Mouse (Mus musculus) MEL (cell line): ENCODE data around the gene Clmp. TPM values are rescaled to one million over a fixed set of nuclear protein-coding genes. Genes with fewer than 3 reads are reported as not detected.

Source experiments
- DNase-seq: peaks from one replicate; pipeline ENCODE4 v3.0.0; 2011; ENCODE audit warnings: low read depth, low spot score
- H3K27ac ChIP-seq: 2 replicates; pipeline ENCODE4 v1.5.1; 2012; ENCODE audit warnings: low read depth, mild to moderate bottlenecking, control low read depth, low read length, moderate library complexity; ENCODE audit not compliant: control insufficient read depth
- H3K27me3 ChIP-seq, 2 experiments: fragments of 150-350 bp in 1 of 2; sonication (generic) in 1 of 2; 2 replicates each; pipeline ENCODE4 v1.6.1; 2012; ENCODE audit warnings: low read length in 2 of 2, mild to moderate bottlenecking in 2 of 2, improper control_type of control experiment in 1 of 2, moderate library complexity in 1 of 2; ENCODE audit not compliant: insufficient read depth in 2 of 2, control insufficient read depth in 1 of 2
- H3K36me3 ChIP-seq, 2 experiments: 2 replicates each; pipeline ENCODE4 v1.6.1; 2012 to 2014; ENCODE audit warnings: low read length in 2 of 2, improper control_type of control experiment in 1 of 2, inconsistent platforms in 1 of 2, mild to moderate bottlenecking in 1 of 2; ENCODE audit not compliant: insufficient read depth in 2 of 2, control insufficient read depth in 1 of 2
- H3K4me1 ChIP-seq, 2 experiments: fragments of 150-350 bp in 1 of 2; sonication (generic) in 1 of 2; 2 replicates each; pipeline ENCODE4 v1.6.1; 2012; ENCODE audit warnings: low read length in 2 of 2, improper control_type of control experiment in 1 of 2, mild to moderate bottlenecking in 1 of 2; ENCODE audit not compliant: insufficient read depth in 2 of 2, control insufficient read depth in 1 of 2
- H3K4me3 ChIP-seq, 2 experiments: fragments of 150-350 bp in 1 of 2; sonication (generic) in 1 of 2; 2 replicates each; pipeline ENCODE4 v1.5.1; 2012; ENCODE audit warnings: low read depth in 2 of 2, low read length in 2 of 2, mild to moderate bottlenecking in 2 of 2, moderate library complexity in 2 of 2, control low read depth in 1 of 2, improper control_type of control experiment in 1 of 2; ENCODE audit not compliant: control insufficient read depth in 1 of 2, insufficient read depth in 1 of 2
- H3K79me2 ChIP-seq: 2 replicates; pipeline ENCODE4 v1.6.1; 2012; ENCODE audit warnings: mild to moderate bottlenecking, low read length, moderate library complexity; ENCODE audit not compliant: control insufficient read depth, poor library complexity, insufficient read depth
- H3K9ac ChIP-seq: 2 replicates; pipeline ENCODE4 v1.6.1; 2012; ENCODE audit warnings: low read depth, mild to moderate bottlenecking, control low read depth, low read length, moderate library complexity; ENCODE audit not compliant: control insufficient read depth, poor library complexity, severe bottlenecking
- H3K9me3 ChIP-seq: fragments of 150-350 bp; sonication (generic); replicated peaks from 2 replicates; pipeline ENCODE4 v1.6.1; 2012; ENCODE audit warnings: mild to moderate bottlenecking, low read length, improper control_type of control experiment, moderate library complexity; ENCODE audit not compliant: insufficient read depth
- BHLHE40 ChIP-seq: IDR thresholded peaks from 2 replicates; pipeline ENCODE4 v1.6.1; 2012; ENCODE audit warnings: low read depth, mild to moderate bottlenecking, inconsistent platforms, low read length, improper control_type of control experiment, borderline replicate concordance
- CHD1 ChIP-seq: IDR thresholded peaks from 2 replicates; pipeline ENCODE4 v1.6.1; 2012; ENCODE audit warnings: low read depth, mild to moderate bottlenecking, inconsistent platforms, low read length, improper control_type of control experiment
- CHD2 ChIP-seq: IDR thresholded peaks from 2 replicates; pipeline ENCODE4 v1.6.1; 2011; ENCODE audit warnings: low read length, improper control_type of control experiment
- CTCF ChIP-seq, 3 experiments: IDR thresholded peaks in 2 of 3; conservative IDR thresholded peaks in 1 of 3; 2 replicates each; pipeline ENCODE4 v1.5.1; 2011 to 2012; ENCODE audit warnings: low read length in 3 of 3, low read depth in 2 of 3, mild to moderate bottlenecking in 2 of 3, improper control_type of control experiment in 1 of 3, inconsistent platforms in 1 of 3, mixed read lengths in 1 of 3, moderate library complexity in 1 of 3; ENCODE audit not compliant: control insufficient read depth in 1 of 3, insufficient read depth in 1 of 3, poor library complexity in 1 of 3, severe bottlenecking in 1 of 3
- E2F4 ChIP-seq: IDR thresholded peaks from 2 replicates; pipeline ENCODE4 v1.6.1; 2011; ENCODE audit warnings: low read depth, low read length, improper control_type of control experiment, borderline replicate concordance
- ELF1 ChIP-seq: IDR thresholded peaks from 2 replicates; pipeline ENCODE4 v1.6.1; 2014; ENCODE audit warnings: low read depth, mild to moderate bottlenecking, inconsistent platforms, low read length, improper control_type of control experiment, moderate library complexity
- EP300 ChIP-seq, 2 experiments: IDR thresholded peaks; 2 replicates each; pipeline ENCODE4 v1.6.1; 2011; ENCODE audit warnings: improper control_type of control experiment in 2 of 2, low read length in 2 of 2, low read depth in 1 of 2, mild to moderate bottlenecking in 1 of 2
- ETS1 ChIP-seq: IDR thresholded peaks from 2 replicates; pipeline ENCODE4 v1.6.1; 2012; ENCODE audit warnings: low read depth, mild to moderate bottlenecking, inconsistent platforms, low read length, improper control_type of control experiment, moderate library complexity
- GABPA ChIP-seq: IDR thresholded peaks from 2 replicates; pipeline ENCODE4 v1.6.1; 2012; ENCODE audit warnings: low read depth, mild to moderate bottlenecking, inconsistent platforms, low read length, improper control_type of control experiment, moderate library complexity
- JUND ChIP-seq: IDR thresholded peaks from 2 replicates; pipeline ENCODE4 v1.6.1; 2011; ENCODE audit warnings: low read depth, mild to moderate bottlenecking, improper control_type of control experiment, low read length
- KAT2A ChIP-seq: conservative IDR thresholded peaks from 2 replicates; pipeline ENCODE4 v1.6.1; 2012; ENCODE audit warnings: low read depth, low read length, improper control_type of control experiment, inconsistent platforms
- MEF2A ChIP-seq: IDR thresholded peaks from 2 replicates; pipeline ENCODE4 v1.6.1; 2014; ENCODE audit warnings: low read depth, mild to moderate bottlenecking, inconsistent platforms, low read length, improper control_type of control experiment; ENCODE audit not compliant: poor library complexity, insufficient replicate concordance, severe bottlenecking; ENCODE audit errors: extremely low read depth
- MXI1 ChIP-seq: IDR thresholded peaks from 2 replicates; pipeline ENCODE4 v1.6.1; 2011; ENCODE audit warnings: mild to moderate bottlenecking, low read depth, low read length, improper control_type of control experiment
- MYC ChIP-seq: IDR thresholded peaks from 2 replicates; pipeline ENCODE4 v1.6.1; 2011; ENCODE audit warnings: low read depth, mild to moderate bottlenecking, low read length, improper control_type of control experiment, moderate library complexity
- NELFE ChIP-seq: IDR thresholded peaks from 2 replicates; pipeline ENCODE4 v1.6.1; 2011; ENCODE audit warnings: low read depth, low read length, improper control_type of control experiment
- POLR2AphosphoS2 ChIP-seq: IDR thresholded peaks from 2 replicates; pipeline ENCODE4 v1.6.1; 2011; ENCODE audit warnings: low read length, improper control_type of control experiment
- POLR2AphosphoS5 ChIP-seq: IDR thresholded peaks from 2 replicates; pipeline ENCODE4 v1.6.1; 2012; ENCODE audit warnings: low read depth, borderline replicate concordance, mild to moderate bottlenecking, inconsistent platforms, low read length, moderate library complexity, mixed read lengths
- RAD21 ChIP-seq: IDR thresholded peaks from 2 replicates; pipeline ENCODE4 v1.6.1; 2011; ENCODE audit warnings: mild to moderate bottlenecking, low read depth, low read length, improper control_type of control experiment
- RCOR1 ChIP-seq: IDR thresholded peaks from 2 replicates; pipeline ENCODE4 v1.6.1; 2012; ENCODE audit warnings: low read depth, mild to moderate bottlenecking, inconsistent platforms, low read length, improper control_type of control experiment
- TAL1 ChIP-seq: IDR thresholded peaks from 2 replicates; pipeline ENCODE4 v1.6.1; 2012; ENCODE audit warnings: mild to moderate bottlenecking, inconsistent platforms, low read length, moderate library complexity, mixed read lengths
- TBP ChIP-seq: IDR thresholded peaks from 2 replicates; pipeline ENCODE4 v1.8.0; 2011; ENCODE audit warnings: low read depth, low read length, improper control_type of control experiment
- TCF12 ChIP-seq: IDR thresholded peaks from 2 replicates; pipeline ENCODE4 v1.6.1; 2014; ENCODE audit warnings: low read depth, mild to moderate bottlenecking, inconsistent platforms, low read length, improper control_type of control experiment, moderate library complexity
- UBTF ChIP-seq: IDR thresholded peaks from 2 replicates; pipeline ENCODE4 v1.6.1; 2012; ENCODE audit warnings: low read depth, mild to moderate bottlenecking, inconsistent platforms, low read length, improper control_type of control experiment, moderate library complexity, borderline replicate concordance; ENCODE audit not compliant: insufficient read depth
- USF1 ChIP-seq: IDR thresholded peaks from 2 replicates; pipeline ENCODE4 v1.6.1; 2014; ENCODE audit warnings: low read depth, mild to moderate bottlenecking, inconsistent platforms, low read length, improper control_type of control experiment, moderate library complexity
- USF2 ChIP-seq, 2 experiments: IDR thresholded peaks; 2 replicates each; pipeline ENCODE4 v1.6.1; 2011 to 2012; ENCODE audit warnings: improper control_type of control experiment in 2 of 2, low read length in 2 of 2, borderline replicate concordance in 1 of 2, inconsistent platforms in 1 of 2, low read depth in 1 of 2, mild to moderate bottlenecking in 1 of 2; ENCODE audit not compliant: insufficient read depth in 1 of 2
- ZC3H11A ChIP-seq: IDR thresholded peaks from 2 replicates; pipeline ENCODE4 v1.6.1; 2012; ENCODE audit warnings: low read depth, mild to moderate bottlenecking, inconsistent platforms, low read length, improper control_type of control experiment
- ZMIZ1 ChIP-seq: IDR thresholded peaks from 2 replicates; pipeline ENCODE4 v1.6.1; 2012; ENCODE audit warnings: low read depth, mild to moderate bottlenecking, inconsistent platforms, low read length, improper control_type of control experiment, moderate library complexity
- ZNF384 ChIP-seq: IDR thresholded peaks from 2 replicates; pipeline ENCODE4 v1.6.1; 2012; ENCODE audit warnings: low read depth, mild to moderate bottlenecking, inconsistent platforms, low read length, improper control_type of control experiment
- polyA plus RNA-seq, 2 experiments: library from polyadenylated mRNA; stranded (reverse) in 1 of 2; unstranded in 1 of 2; fragments of >175 nt in 1 of 2; fragments of >200 nt in 1 of 2; gene quantifications; 2 replicates each; pipeline versions ENCODE4 v1.2.1 to v1.2.4; 2012; ENCODE audit warnings: low replicate concordance in 2 of 2, low read depth in 1 of 2; ENCODE audit not compliant: insufficient read length in 2 of 2, insufficient read depth in 1 of 2, missing spikeins in 1 of 2
- total RNA-seq: library from RNA; depleted of rRNA; stranded (reverse); fragments of 300-350 nt; gene quantifications from 2 replicates; pipeline ENCODE4 v1.2.3, GENCODE M21; 2012

The Clmp gene
- total and polyA plus RNA-seq, 3 experiments: not detected

- no peaks in the 10 kb centered on the region for H3K27me3 ChIP-seq
- no peak overlapping the region for H3K4me3 ChIP-seq
- no peak for DNase-seq
- no peak overlapping the region for H3K27ac ChIP-seq
- H3K9me3 ChIP-seq: no peaks in the 10 kb centered on the region
- no peak overlapping the region for H3K9ac ChIP-seq
- TF ChIP-seq BHLHE40: no peak
- TF ChIP-seq E2F4: no peak
- TF ChIP-seq CTCF (IDR thresholded peaks at IDR 0.05 in 2 of 3, conservative IDR thresholded peaks at IDR 0.05 in 1 of 3; ENCODE audit: control insufficient read depth in 1 of 3, insufficient read depth in 1 of 3, low read depth in 2 of 3, low read length in 3 of 3, poor library complexity in 1 of 3, severe bottlenecking in 1 of 3): no peak
- TF ChIP-seq JUND: no peak
- TF ChIP-seq CHD2: no peak
- no peak for TF ChIP-seq UBTF
- TF ChIP-seq NELFE: no peak
- TF ChIP-seq POLR2AphosphoS5: no peak
- TF ChIP-seq TAL1: no peak
- no peak for TF ChIP-seq EP300 (IDR thresholded peaks at IDR 0.05; ENCODE audit: low read depth in 1 of 2, low read length in 2 of 2)
- TF ChIP-seq USF2 (IDR thresholded peaks at IDR 0.05; ENCODE audit: borderline replicate concordance in 1 of 2, insufficient read depth in 1 of 2, low read depth in 1 of 2, low read length in 2 of 2): no peak
- TF ChIP-seq MYC: no peak
- TF ChIP-seq ETS1: no peak
- no peak for TF ChIP-seq MXI1
- TF ChIP-seq CHD1: no peak
- TF ChIP-seq ZNF384: no peak
- no peak for TF ChIP-seq RCOR1
- no peaks in the 10 kb centered on the region; a peak in 1 of 4 replicates for H3K36me3 ChIP-seq
- H3K79me2 ChIP-seq: no peaks in the 10 kb centered on the region
- no peaks in the 10 kb centered on the region; a peak in 1 of 4 replicates for H3K4me1 ChIP-seq
Measured at GRCm38 (mm10) chr9:40723311-40723772, 37.6 kb downstream of the Clmp start.

GRCm38 (mm10) chr9:40724978-40725377, 39.2 kb downstream of the Clmp start:
- H3K27ac ChIP-seq: no peak overlapping the region
- H3K4me1 ChIP-seq: no peaks in the 10 kb centered on the region; a peak in 1 of 4 replicates
- H3K9me3 ChIP-seq: no peaks in the 10 kb centered on the region
- TF ChIP-seq BHLHE40: no peak
- TF ChIP-seq POLR2AphosphoS5: no peak
- TF ChIP-seq RAD21: no peak
- TF ChIP-seq USF1: no peak
- TF ChIP-seq KAT2A: no peak
- TF ChIP-seq MXI1: no peak
- no peak for TF ChIP-seq TBP
- TF ChIP-seq TAL1: no peak
- TF ChIP-seq POLR2AphosphoS2: no peak
- no peak for TF ChIP-seq MEF2A
- no peak for TF ChIP-seq GABPA
- TF ChIP-seq ZNF384: no peak
- no peak for TF ChIP-seq ZC3H11A
- no peak for TF ChIP-seq MYC
- no peak for TF ChIP-seq TCF12
- no peak for TF ChIP-seq ELF1
- TF ChIP-seq CHD2: no peak
- no peak for TF ChIP-seq ZMIZ1
- TF ChIP-seq CHD1: no peak
- DNase-seq: no peak
- no peaks in the 10 kb centered on the region for H3K27me3 ChIP-seq
- no peak overlapping the region for H3K9ac ChIP-seq
- no peak overlapping the region for H3K4me3 ChIP-seq
- no peaks in the 10 kb centered on the region for H3K79me2 ChIP-seq
- no peaks in the 10 kb centered on the region; a peak in 1 of 4 replicates for H3K36me3 ChIP-seq
